Mouse (Mus musculus) kidney, postnatal 0 days (tissue): ENCODE measurements around the gene Ugt2b38. TPM values are rescaled to one million over a fixed set of nuclear protein-coding genes. Genes with fewer than 3 reads are reported as not detected.
"Not testable (repeated sequence)": the region's sequence is repeated elsewhere in the genome, so short reads cannot be mapped to it uniquely, and the experiment has no call there.

ENCODE experiments used
- ATAC-seq: fragments of 200-750 bp; cut with Nextera tagmentation; replicated peaks from 2 replicates; pipeline ENCODE4 v1.8.0; 2017; ENCODE audit warnings: low read depth, moderate number of reproducible peaks, moderate TSS enrichment, moderate library complexity; ENCODE audit not compliant: low FRiP score
- DNase-seq: peaks from one replicate; pipeline ENCODE4 v3.0.0-alpha.2; 2016; ENCODE audit warnings: low spot score
- H3K27ac ChIP-seq: fragments of 300-500 bp; sonication (generic); 2 replicates; pipeline ENCODE4 v1.5.1; 2014; ENCODE audit warnings: mild to moderate bottlenecking
- H3K27me3 ChIP-seq: fragments of 300-500 bp; sonication (generic); 2 replicates; pipeline ENCODE4 v1.6.1; 2014; ENCODE audit warnings: low read length, mixed read lengths; ENCODE audit not compliant: insufficient read depth
- H3K36me3 ChIP-seq: fragments of 300-500 bp; sonication (generic); 2 replicates; pipeline ENCODE4 v1.6.1; 2014; ENCODE audit warnings: low read length, mixed read lengths; ENCODE audit not compliant: insufficient read depth
- H3K4me1 ChIP-seq: fragments of 300-500 bp; sonication (generic); replicated peaks from 2 replicates; pipeline ENCODE4 v1.6.1; 2014; ENCODE audit warnings: antibody characterized with exemption, low read length, mixed read lengths; ENCODE audit not compliant: insufficient read depth
- H3K4me2 ChIP-seq: fragments of 300-500 bp; sonication (generic); 2 replicates; pipeline ENCODE4 v1.6.1; 2014; ENCODE audit warnings: mild to moderate bottlenecking, low read length, moderate library complexity, mixed read lengths
- H3K4me3 ChIP-seq: fragments of 300-500 bp; sonication (generic); replicated peaks from 2 replicates; pipeline ENCODE4 v1.5.1; 2014; ENCODE audit warnings: low read depth, low read length
- H3K9ac ChIP-seq: fragments of 300-500 bp; sonication (generic); 2 replicates; pipeline ENCODE4 v1.6.1; 2014; ENCODE audit warnings: low read depth, low read length
- H3K9me3 ChIP-seq: fragments of 300-500 bp; sonication (generic); replicated peaks from 2 replicates; pipeline ENCODE4 v1.6.1; 2016; ENCODE audit warnings: low read length, inconsistent platforms, mixed read lengths
- CTCF ChIP-seq: IDR thresholded peaks from 2 replicates; pipeline ENCODE4 v1.5.1; 2016; ENCODE audit warnings: antibody characterized with exemption, low read depth, mild to moderate bottlenecking, moderate library complexity
- WGBS: fragments of 180-500 bp; shearing (Covaris S2); extraction: QIAGEN DNeasy Blood & Tissue Kit; methylation state at CpG from one replicate; pipeline ENCODE4 v1.1.7; 2014; 5-methylcytosine and 5-hydroxymethylcytosine counted together
- polyA plus RNA-seq: library from polyadenylated mRNA; unstranded; fragments of >200 nt; fragmentation: Nextera tagmentation; extraction: Ambion mirVana; gene quantifications from 2 replicates; pipeline ENCODE4 v1.2.1, GENCODE M21; 2015

Gene Ugt2b38
- polyA plus RNA-seq, 1 experiment from 2014 or later = 4.5 TPM

DNA sequence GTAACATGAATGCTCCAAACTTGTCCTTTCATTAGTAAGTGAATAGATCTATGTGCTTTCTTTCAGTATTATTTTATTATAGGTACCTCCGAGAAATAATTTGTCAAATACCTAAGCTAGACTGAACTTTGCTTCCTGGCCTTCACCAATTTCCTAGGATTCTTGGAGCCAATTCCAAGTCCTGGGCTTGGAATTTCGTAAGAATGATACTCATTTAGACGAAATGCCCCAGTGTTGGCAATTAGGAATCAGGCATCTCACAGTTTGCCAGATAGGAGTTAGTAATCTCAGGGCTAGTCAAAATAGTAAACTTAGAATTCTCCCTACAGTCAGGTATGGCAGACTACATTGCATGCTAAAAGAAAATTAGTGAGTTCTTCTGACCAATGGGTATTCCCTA lies 1.7 kb upstream of the Ugt2b38 start:
- WGBS = 82% methylated on average over 3 of the region's 3 CpGs
- Histone ChIP-seq H3K27ac (no peak overlapping the region), H3K4me3 (no peak overlapping the region), H3K36me3 (no peaks in the 10 kb centered on the region), H3K9ac (no peak overlapping the region), H3K9me3 (no peaks in the 10 kb centered on the region), H3K27me3 (no peaks in the 10 kb centered on the region), H3K4me1 (no peaks in the 10 kb centered on the region), H3K4me2 (no peak overlapping the region)
- no peak for DNase-seq
- no peak for TF ChIP-seq CTCF
- ATAC-seq = no peak

DNA sequence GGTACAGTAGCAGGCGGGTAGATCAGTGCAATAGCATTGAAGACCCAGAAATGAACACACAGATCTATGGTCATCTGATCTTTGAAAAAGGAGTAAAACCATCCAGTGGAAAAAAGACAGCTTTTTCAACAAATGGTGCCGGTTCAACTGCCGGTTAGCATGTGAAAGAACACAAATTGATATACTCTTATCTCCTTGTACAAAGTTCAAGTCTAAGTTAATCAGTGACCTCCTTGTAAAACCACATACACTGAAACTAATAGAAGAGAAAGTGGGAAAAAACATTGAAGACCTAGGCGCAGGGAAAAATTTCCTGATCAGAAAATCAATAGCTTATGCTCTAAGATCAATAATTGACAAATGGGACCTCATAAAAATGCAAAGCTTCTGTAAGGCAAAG lies 27.0 kb downstream of the Ugt2b38 start:
- Histone ChIP-seq H3K4me1 (no peaks in the 10 kb centered on the region), H3K9me3 (no peaks in the 10 kb centered on the region), H3K9ac (no peak overlapping the region), H3K4me3 (no peak overlapping the region), H3K4me2 (no peak overlapping the region), H3K27ac (no peak overlapping the region), H3K36me3 (no peaks in the 10 kb centered on the region), H3K27me3 (no peaks in the 10 kb centered on the region)
- WGBS = 91% methylated on average over 4 of the region's 4 CpGs
- no peak for ATAC-seq
- no peak for DNase-seq
- TF ChIP-seq CTCF = no peak

DNA sequence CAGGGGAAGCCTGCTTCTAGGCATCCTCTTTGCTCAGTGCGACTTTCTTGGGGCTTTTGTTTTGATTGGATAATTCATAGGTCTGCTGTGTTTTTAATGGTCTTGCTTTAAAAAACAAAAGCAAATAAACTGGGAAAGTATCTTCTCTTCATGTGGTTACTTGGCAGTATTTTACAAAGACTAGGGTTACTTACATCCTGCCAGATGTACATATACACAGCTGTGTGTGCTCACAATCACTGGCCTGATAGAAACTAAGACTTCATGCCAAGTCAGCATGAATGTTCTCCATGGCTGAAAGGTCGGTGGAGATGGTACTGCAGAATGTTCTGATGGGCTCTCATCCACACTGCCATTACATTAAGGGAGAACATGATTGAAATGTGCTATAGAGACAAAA lies 33.2 kb downstream of the Ugt2b38 start:
- no peak for ATAC-seq
- WGBS = 45% methylated on average over 2 of the region's 2 CpGs

DNA sequence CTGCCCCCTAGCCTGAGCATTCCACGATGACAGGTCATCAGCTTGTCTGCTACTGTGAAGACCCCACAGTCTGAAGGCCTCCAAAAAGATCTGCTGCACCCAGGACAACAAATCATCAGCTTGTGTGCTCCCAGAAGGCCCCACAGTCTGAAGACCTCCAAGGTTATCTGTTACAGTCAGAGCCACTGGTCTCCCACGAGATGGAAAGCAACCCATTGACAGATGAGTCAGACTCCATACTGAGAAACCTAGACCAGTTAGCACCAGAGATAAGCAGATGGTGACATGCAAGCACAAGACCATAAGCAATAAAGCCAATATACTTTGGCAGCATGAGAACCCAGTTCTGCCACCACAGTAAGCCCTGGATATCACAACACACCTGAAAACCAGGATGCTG lies 43.8 kb downstream of the Ugt2b38 start:
- Histone ChIP-seq H3K9ac (no peak overlapping the region), H3K4me2 (no peak overlapping the region), H3K4me3 (no peak overlapping the region), H3K36me3 (no peaks in the 10 kb centered on the region), H3K27me3 (no peaks in the 10 kb centered on the region), H3K27ac (no peak overlapping the region), H3K4me1 (no peaks in the 10 kb centered on the region), H3K9me3 (no peaks in the 10 kb centered on the region)
- WGBS = 71% methylated on average over 2 of the region's 2 CpGs
- DNase-seq (no peak), ATAC-seq (no peak)
- no peak for TF ChIP-seq CTCF

More for the DNA sequence above, 33.2 kb downstream of the Ugt2b38 start:
- peak; percentile 56 for DNase-seq
- no peaks in the 10 kb centered on the region for H3K27me3 ChIP-seq
- no peaks in the 10 kb centered on the region for H3K4me1 ChIP-seq
- H3K27ac ChIP-seq = no peak overlapping the region
- H3K9me3 ChIP-seq = no peaks in the 10 kb centered on the region
- no peak overlapping the region for H3K4me2 ChIP-seq
- no peaks in the 10 kb centered on the region for H3K36me3 ChIP-seq
- no peak overlapping the region for H3K9ac ChIP-seq
- TF ChIP-seq CTCF = no peak
- H3K4me3 ChIP-seq = no peak overlapping the region

DNA sequence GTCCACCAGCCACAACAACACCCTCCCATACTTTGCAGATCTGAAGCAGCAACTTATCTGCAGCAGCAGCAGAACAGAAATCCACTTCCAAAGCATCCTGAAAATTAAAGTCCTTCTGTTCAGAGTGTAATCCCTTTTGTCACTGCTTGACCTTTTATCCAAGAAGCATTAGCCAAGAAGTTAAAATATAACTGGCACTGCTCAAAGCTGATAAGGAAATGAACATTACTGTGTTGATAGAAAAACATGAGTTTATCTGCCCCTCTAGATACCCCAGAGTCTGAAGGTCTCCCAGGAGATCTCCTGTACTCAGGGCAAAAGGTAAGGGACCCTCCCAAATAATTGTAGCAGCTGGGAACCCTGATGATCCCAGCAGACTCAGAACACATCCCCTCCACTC lies 44.2 kb downstream of the Ugt2b38 start:
- H3K27me3 ChIP-seq = no peaks in the 10 kb centered on the region
- DNase-seq (no peak), ATAC-seq (no peak)
- no peaks in the 10 kb centered on the region for H3K9me3 ChIP-seq
- H3K9ac ChIP-seq = no peak overlapping the region
- no peaks in the 10 kb centered on the region for H3K4me1 ChIP-seq
- TF ChIP-seq CTCF = no peak
- no peaks in the 10 kb centered on the region for H3K36me3 ChIP-seq
- H3K27ac ChIP-seq = no peak overlapping the region
- H3K4me3 ChIP-seq = no peak overlapping the region
- H3K4me2 ChIP-seq = no peak overlapping the region

DNA sequence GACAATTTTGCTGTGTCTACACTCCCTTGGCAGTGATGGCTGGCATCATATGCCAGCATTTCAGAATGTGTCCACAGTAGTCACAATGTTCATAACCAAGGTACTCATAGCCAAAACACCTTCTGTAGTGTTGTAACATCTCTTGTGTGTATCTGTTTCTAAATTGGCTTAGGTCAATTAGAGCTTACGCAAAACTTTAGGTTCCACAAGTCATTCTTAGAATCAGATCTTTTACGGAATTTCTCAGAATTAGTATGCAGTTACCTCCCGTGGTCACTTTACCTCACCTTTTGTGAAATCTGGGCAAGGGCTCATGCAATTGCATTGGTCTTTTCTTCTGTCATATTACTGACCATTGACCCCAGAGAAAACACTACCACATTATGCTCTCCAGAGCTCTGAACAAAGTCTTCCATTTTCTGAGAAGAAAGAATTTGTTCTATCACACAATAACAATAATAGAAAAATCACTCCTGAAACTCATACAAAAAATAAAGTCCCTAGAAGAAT lies 48.1 kb downstream of the Ugt2b38 start:
- H3K27ac ChIP-seq = no peak overlapping the region
- H3K9me3 ChIP-seq = no peaks in the 10 kb centered on the region
- H3K9ac ChIP-seq = no peak overlapping the region
- no peak overlapping the region for H3K4me2 ChIP-seq
- H3K4me1 ChIP-seq = no peaks in the 10 kb centered on the region
- no peaks in the 10 kb centered on the region for H3K36me3 ChIP-seq
- no peak for TF ChIP-seq CTCF
- no peak overlapping the region for H3K4me3 ChIP-seq
- 92% methylated on average over 3 of the region's 3 CpGs for WGBS
- no peaks in the 10 kb centered on the region for H3K27me3 ChIP-seq
- DNase-seq = no peak
- ATAC-seq = no peak

DNA sequence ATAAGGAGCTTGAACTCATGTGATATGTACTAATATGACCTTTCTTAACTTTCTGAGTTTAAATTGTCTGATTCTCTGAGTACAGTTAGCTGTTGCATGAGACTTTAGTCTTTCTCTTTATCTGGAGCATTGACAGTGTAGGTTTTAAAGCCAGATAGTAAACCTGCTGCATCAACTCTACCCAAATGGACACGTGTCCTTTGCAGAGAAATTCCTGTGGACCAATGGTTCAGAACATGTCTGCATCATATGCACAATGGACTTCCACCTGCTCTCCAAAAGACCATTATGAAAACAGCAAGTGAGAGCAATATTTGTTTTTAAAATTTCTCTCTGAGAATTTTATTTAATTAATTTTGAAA lies 50.5 kb downstream of the Ugt2b38 start:
- Histone ChIP-seq H3K4me3 (no peak overlapping the region), H3K4me1 (no peaks in the 10 kb centered on the region), H3K27me3 (no peaks in the 10 kb centered on the region), H3K9ac (no peak overlapping the region), H3K36me3 (no peaks in the 10 kb centered on the region), H3K27ac (no peak overlapping the region), H3K9me3 (no peaks in the 10 kb centered on the region), H3K4me2 (no peak overlapping the region)
- no peak for TF ChIP-seq CTCF
- 53% methylated on average over 1 of the region's 1 CpGs for WGBS
- no peak for ATAC-seq
- no peak for DNase-seq

DNA sequence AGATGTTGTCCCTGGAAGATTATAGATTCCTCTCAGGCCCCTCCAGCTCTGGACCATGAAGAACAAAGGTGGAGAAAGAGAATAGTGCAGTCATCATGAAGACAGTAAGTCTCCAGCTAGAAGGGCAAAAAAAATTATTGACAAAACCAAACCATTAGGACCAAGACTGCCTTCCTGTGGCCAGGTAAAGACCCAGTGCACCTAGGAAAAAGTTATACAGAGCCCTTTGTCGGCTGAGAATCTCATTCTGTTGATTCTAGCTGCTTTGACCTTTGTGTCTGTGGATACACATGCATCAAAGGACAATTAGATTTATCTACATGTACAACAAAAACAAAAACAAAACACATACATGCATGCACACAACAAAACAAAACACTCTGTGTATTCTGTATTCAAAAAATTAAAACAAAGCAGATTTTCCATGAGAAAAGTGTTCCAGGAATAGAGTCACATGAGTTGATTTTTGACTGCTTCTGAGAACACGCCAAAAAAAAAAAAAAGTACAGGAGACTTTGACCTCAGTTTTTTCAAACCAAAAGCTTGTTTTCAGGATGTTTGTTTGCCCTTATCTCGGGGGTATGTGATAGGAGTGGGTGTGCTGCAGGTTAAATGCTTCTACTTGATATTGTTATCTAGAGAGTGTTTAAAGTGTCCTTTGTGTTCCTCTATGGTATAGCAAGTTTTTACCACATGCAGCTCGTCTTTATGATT lies 51.1 kb downstream of the Ugt2b38 start:
- not testable (repeated sequence) for H3K4me3 ChIP-seq, H3K9me3 ChIP-seq, DNase-seq, H3K9ac ChIP-seq, H3K27ac ChIP-seq, H3K27me3 ChIP-seq, H3K4me1 ChIP-seq, H3K36me3 ChIP-seq, H3K4me2 ChIP-seq, ATAC-seq
- 62% methylated on average over 4 of the region's 4 CpGs for WGBS
